Mouse (Mus musculus): ENCODE data around the gene Gm29609.

- TF ChIP-seq POLR2A (IDR thresholded peaks at IDR 0.05; ENCODE audit: insufficient read depth, low read depth, low read length) (no peak), CTCF (IDR thresholded peaks at IDR 0.05; ENCODE audit: insufficient read depth, low read depth, low read length) (no peak)
Measured at GRCm38 (mm10) chr5:31110781-31111180, 68.9 kb downstream of the Gm29609 start.
